Mouse (Mus musculus): ENCODE measurements at regions not wholly inside any gene's neighbourhood (a gene's known extent, or its start where the extent isn't known, plus 50 kb on each side); places are given as distances from the start of the nearest gene placed in this dataset.

- no peak for DNase-seq
These were observed 74.5 kb upstream of the Far2 start for GRCm38 (mm10) chr6:147972552-147972951.

- no peak for DNase-seq
These were observed 74.0 kb upstream of the Far2 start for GRCm38 (mm10) chr6:147973059-147973458.

DNA sequence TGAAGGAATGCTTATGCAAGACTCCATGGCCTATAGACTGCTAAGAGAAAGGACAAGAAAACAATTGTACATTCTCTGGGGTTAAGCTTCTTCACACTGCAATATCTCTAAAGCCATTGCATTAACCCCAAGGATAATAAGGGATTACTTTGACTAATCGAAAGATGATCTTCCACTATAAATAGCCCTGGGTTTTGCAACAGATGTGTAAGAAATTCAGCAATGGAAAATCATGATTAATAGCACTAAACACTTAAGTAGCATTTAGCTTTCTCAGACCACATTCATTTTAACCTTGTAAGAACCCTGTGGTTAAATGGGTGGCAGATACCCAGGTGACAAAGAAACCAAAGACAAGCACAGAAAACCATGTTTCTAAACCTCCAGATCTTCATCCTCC lies 71.1 kb upstream of the Far2 start:
- DNase-seq: no peak

- no peak for DNase-seq
These were observed 57.7 kb upstream of the Far2 start for GRCm38 (mm10) chr6:147989381-147989780.

Data from right cerebral cortex, postnatal 25 days (tissue).